In the genomic region with DNA sequence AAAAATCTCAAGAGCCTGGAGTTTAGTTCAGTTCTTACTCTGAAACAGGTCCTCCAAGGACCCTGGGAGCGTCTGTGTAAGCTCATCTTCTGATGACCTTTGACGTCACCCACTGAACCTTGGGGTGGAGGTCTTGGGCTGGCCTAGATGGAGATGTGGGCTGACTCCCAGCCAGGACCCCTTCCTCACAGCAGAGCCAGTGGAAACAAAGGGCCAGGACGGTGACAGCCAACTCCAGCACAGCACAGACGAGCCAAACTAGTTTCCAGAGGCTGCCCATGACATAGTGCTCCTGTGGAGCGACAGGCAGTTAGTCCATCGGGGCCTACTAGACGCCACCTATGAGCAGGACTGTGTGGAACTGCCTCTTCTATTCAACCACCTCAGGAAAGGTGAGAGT, we compare ENCODE assay signal across 11 mouse cellular contexts. TPM values are rescaled to one million over a fixed set of nuclear protein-coding genes. Genes with fewer than 3 reads are reported as not detected.
DNase-seq lines count a peak whose midpoint lies in the region; TF ChIP-seq lines count a peak whose summit lies in the region.
"Had no signal": no experiment of that assay in that cellular context is flagged by ENCODE, and none has a peak within 500 bp of the region (broad histone marks: within the 10 kb centered on the region; RNA-seq: fewer than 3 reads in every experiment).

No protein-coding gene starts in this region.

- TF ChIP-seq CTCF in left cerebral cortex, adult 2 months (IDR thresholded peaks at IDR 0.05) = no peak

- peak; percentile 3 for DNase-seq in adrenal gland, adult 2 months
- no peak for DNase-seq in adrenal gland, postnatal 14 days
- DNase-seq in gastrocnemius, postnatal 4 days (ENCODE audit: low spot score in 2 of 2) = peak; percentile 5 to 12
- DNase-seq in gastrocnemius, postnatal 25 days = no peak
- DNase-seq in left cerebral cortex, postnatal 14 days (ENCODE audit: low spot score in 2 of 2) = peak; percentile 4 to 7
- DNase-seq in left cerebral cortex, adult 2 months (ENCODE audit: extremely low spot score in 1 of 2, low spot score in 2 of 2) = no peak
- DNase-seq in spleen, postnatal 36 days (ENCODE audit: low spot score in 2 of 2) = peak; percentile 0
- no peak for DNase-seq in spleen, adult 18-20 months
- DNase-seq: kidney, adult 18-20 months had no signal

- H3K4me3 ChIP-seq in left cerebral cortex, adult 2 months = no peak overlapping the region
- H3K4me3 ChIP-seq: forebrain, embryonic 10.5 days; limb, embryonic 13.5 days had no signal

- intact Hi-C loops in left cerebral cortex, postnatal 14 days (cut with DNase I) = no loop called here
- intact Hi-C loops in left cerebral cortex, adult 2 months (cut with DNase I) = no loop called here

- H3K27ac ChIP-seq in left cerebral cortex, adult 2 months = no peak overlapping the region
- H3K27ac ChIP-seq: forebrain, embryonic 10.5 days; limb, embryonic 13.5 days had no signal

RNA-seq across cellular contexts. Expression of a gene that starts 16.7 kb away (rescaled TPM):
- total RNA-seq in adrenal gland, adult 2 months (2021) = 10 to 100 TPM; 14.4 to 20.9 TPM
- polyA plus RNA-seq in adrenal gland, adult 2 months (2012; rRNA removed) = 29.0 and 29.3 TPM in 2 replicates
- 20.3 and 25.6 TPM in 2 replicates for total RNA-seq in adrenal gland, postnatal 14 days (2021)
- total RNA-seq in gastrocnemius, postnatal 4 days (2021) = 10 to 100 TPM; 30.1 to 31.6 TPM
- 10 to 100 TPM in 1 of 2 experiments, 1 to 10 TPM in 1; 7.2 to 10.4 TPM for total RNA-seq in gastrocnemius, postnatal 25 days (2021)
- total RNA-seq in left cerebral cortex, postnatal 14 days (2021) = 100 to 1,000 TPM; 139 TPM
- 100 to 1,000 TPM; 139 to 152 TPM for total RNA-seq in left cerebral cortex, adult 2 months (2021)

RNA-seq across cellular contexts. Expression of a gene that starts 16.7 kb away (rescaled TPM):
- 10 to 100 TPM; 21.8 to 28.4 TPM for total RNA-seq in adrenal gland, adult 2 months (2021)
- polyA plus RNA-seq in adrenal gland, adult 2 months (2012; rRNA removed) = 118 and 119 TPM in 2 replicates
- total RNA-seq in adrenal gland, postnatal 14 days (2021) = 30.8 and 33.9 TPM in 2 replicates
- total RNA-seq in gastrocnemius, postnatal 4 days (2021) = 10 to 100 TPM; 27.4 to 30.1 TPM
- total RNA-seq in gastrocnemius, postnatal 25 days (2021) = 10 to 100 TPM; 10.2 to 11.2 TPM
- total RNA-seq in left cerebral cortex, postnatal 14 days (2021) = 10 to 100 TPM; 65.3 to 66.9 TPM
- total RNA-seq in left cerebral cortex, adult 2 months (2021) = 10 to 100 TPM; 55.0 to 61.2 TPM

RNA-seq across cellular contexts. Expression of a gene that starts 35.4 kb away (rescaled TPM):
- total RNA-seq in adrenal gland, adult 2 months (2021) = 10 to 100 TPM; 64.1 to 94.4 TPM
- 93.2 and 95.5 TPM in 2 replicates for polyA plus RNA-seq in adrenal gland, adult 2 months (2012; rRNA removed)
- total RNA-seq in adrenal gland, postnatal 14 days (2021) = 76.3 and 78.4 TPM in 2 replicates
- 10 to 100 TPM; 59.6 to 74.0 TPM for total RNA-seq in gastrocnemius, postnatal 4 days (2021)
- 10 to 100 TPM; 50.2 to 50.8 TPM for total RNA-seq in gastrocnemius, postnatal 25 days (2021)
- total RNA-seq in left cerebral cortex, postnatal 14 days (2021) = 10 to 100 TPM; 69.8 to 79.0 TPM
- 10 to 100 TPM; 70.3 to 80.5 TPM for total RNA-seq in left cerebral cortex, adult 2 months (2021)

RNA-seq across cellular contexts. Expression of a gene that starts 38.9 kb away (rescaled TPM):
- 10 to 100 TPM; 27.5 to 32.0 TPM for total RNA-seq in adrenal gland, adult 2 months (2021)
- polyA plus RNA-seq in adrenal gland, adult 2 months (2012; rRNA removed) = 24.5 and 30.8 TPM in 2 replicates
- 26.4 and 32.5 TPM in 2 replicates for total RNA-seq in adrenal gland, postnatal 14 days (2021)
- 10 to 100 TPM; 22.0 to 25.2 TPM for total RNA-seq in gastrocnemius, postnatal 4 days (2021)
- total RNA-seq in gastrocnemius, postnatal 25 days (2021) = 10 to 100 TPM; 14.1 to 17.9 TPM
- total RNA-seq in left cerebral cortex, postnatal 14 days (2021) = 10 to 100 TPM; 34.4 to 38.4 TPM
- 10 to 100 TPM; 37.3 to 41.1 TPM for total RNA-seq in left cerebral cortex, adult 2 months (2021)

RNA-seq across cellular contexts. Expression of a gene that starts 39.0 kb away (rescaled TPM):
- 10 to 100 TPM; 18.7 to 21.1 TPM for total RNA-seq in adrenal gland, adult 2 months (2021)
- polyA plus RNA-seq in adrenal gland, adult 2 months (2012; rRNA removed) = 29.4 and 37.1 TPM in 2 replicates
- total RNA-seq in adrenal gland, postnatal 14 days (2021) = 18.4 and 21.6 TPM in 2 replicates
- 10 to 100 TPM; 14.0 to 17.6 TPM for total RNA-seq in gastrocnemius, postnatal 4 days (2021)
- 10 to 100 TPM; 15.6 to 16.6 TPM for total RNA-seq in gastrocnemius, postnatal 25 days (2021)
- 10 to 100 TPM; 28.8 to 29.7 TPM for total RNA-seq in left cerebral cortex, postnatal 14 days (2021)
- total RNA-seq in left cerebral cortex, adult 2 months (2021) = 10 to 100 TPM; 21.7 to 28.9 TPM

Comparison
In these comparisons a context has a peak if more than half of its experiments do, and no peak if none do; other contexts are left out.
1. DNase-seq: peak in adrenal gland, adult 2 months (single experiment), gastrocnemius, postnatal 4 days (2 of 2), left cerebral cortex, postnatal 14 days (2 of 2) and spleen, postnatal 36 days (2 of 2); none in adrenal gland, postnatal 14 days (single experiment), gastrocnemius, postnatal 25 days (single experiment), left cerebral cortex, adult 2 months (0 of 2) and spleen, adult 18-20 months (0 of 2).